Mouse (Mus musculus) ES-Bruce4 (cell line): ENCODE measurements around the gene Mapk3. TPM values are rescaled to one million over a fixed set of nuclear protein-coding genes. Genes with fewer than 3 reads are reported as not detected.

Experiments
- H3K27ac ChIP-seq: 2 replicates; pipeline ENCODE4 v1.5.1; 2012; ENCODE audit warnings: low read length, inconsistent platforms; ENCODE audit not compliant: insufficient read depth
- H3K27me3 ChIP-seq: 2 replicates; pipeline ENCODE4 v1.6.1; 2012; ENCODE audit warnings: mild to moderate bottlenecking, low read length, inconsistent platforms; ENCODE audit not compliant: control insufficient read depth, poor library complexity, insufficient read depth, severe bottlenecking
- H3K36me3 ChIP-seq: 2 replicates; pipeline ENCODE4 v1.6.1; 2012; ENCODE audit warnings: inconsistent platforms, mild to moderate bottlenecking, low read length, moderate library complexity; ENCODE audit not compliant: control insufficient read depth, poor library complexity, insufficient read depth, severe bottlenecking
- H3K4me1 ChIP-seq: one replicate; pipeline ENCODE4 v1.8.1; 2011; ENCODE audit warnings: low read length; ENCODE audit not compliant: control insufficient read depth, insufficient read depth
- H3K4me3 ChIP-seq: 2 replicates; pipeline ENCODE4 v1.5.1; 2011; ENCODE audit warnings: low read depth, mild to moderate bottlenecking, low read length
- H3K9ac ChIP-seq: 2 replicates; pipeline ENCODE4 v1.6.1; 2012; ENCODE audit warnings: low read depth, mild to moderate bottlenecking, inconsistent platforms; ENCODE audit not compliant: poor library complexity, severe bottlenecking
- H3K9me3 ChIP-seq: replicated peaks from 2 replicates; pipeline ENCODE4 v1.6.1; 2012; ENCODE audit warnings: mild to moderate bottlenecking, low read length, inconsistent platforms; ENCODE audit not compliant: control insufficient read depth, poor library complexity, insufficient read depth, severe bottlenecking
- CTCF ChIP-seq: IDR thresholded peaks from one replicate; pipeline ENCODE4 v1.8.1; 2011; ENCODE audit warnings: low read depth, low read length
- EP300 ChIP-seq: IDR thresholded peaks from 2 replicates; pipeline ENCODE4 v1.6.1; 2011; ENCODE audit warnings: low read depth, low read length; ENCODE audit not compliant: insufficient read depth
- POLR2A ChIP-seq: IDR thresholded peaks from one replicate; pipeline ENCODE4 v1.8.1; 2011; ENCODE audit warnings: low read length; ENCODE audit not compliant: insufficient read depth
- polyA plus RNA-seq: library from polyadenylated mRNA; stranded (reverse); fragments of >200 nt; gene quantifications from 2 replicates; pipeline ENCODE4 v1.2.4, GENCODE M21; 2011; ENCODE audit warnings: low read depth; ENCODE audit not compliant: missing spikeins, insufficient read depth, insufficient read length

Mapk3 gene
- polyA plus RNA-seq, 1 experiment: 102 TPM

DNA sequence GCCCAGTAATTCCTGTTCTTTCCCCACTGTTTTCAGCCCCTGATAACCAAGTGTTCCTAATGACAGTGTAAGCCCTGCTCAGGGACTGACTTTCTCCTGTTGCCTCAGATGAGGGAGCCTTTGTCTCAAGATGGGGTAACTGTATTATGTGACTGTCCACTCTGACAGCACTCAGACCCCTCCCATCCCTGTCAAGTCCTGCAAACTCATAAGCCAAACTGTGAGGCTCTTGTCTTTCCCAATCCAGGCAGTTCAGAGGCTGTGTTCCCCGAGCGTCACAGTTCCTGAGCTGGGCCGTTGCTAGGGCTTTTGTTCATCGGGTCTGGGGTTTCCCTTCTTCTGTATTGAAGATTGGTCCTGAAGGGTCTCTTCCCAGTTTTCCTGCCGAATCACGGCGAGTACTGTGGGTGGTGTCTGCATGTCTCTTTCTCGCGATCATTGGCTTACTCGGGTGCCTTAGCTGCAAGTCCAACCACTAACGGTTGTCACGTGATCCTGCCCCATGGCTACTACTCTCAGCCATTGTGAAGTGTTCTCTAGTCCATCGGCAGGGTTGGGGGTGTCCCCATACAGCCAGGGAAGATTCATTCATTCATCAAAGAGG, 19.2 kb upstream of the Mapk3 start:
- Histone ChIP-seq H3K9me3 (no peaks in the 10 kb centered on the region), H3K27ac (no peak overlapping the region), H3K4me1 (no peaks in the 10 kb centered on the region), H3K4me3 (no peak overlapping the region), H3K36me3 (no peaks in the 10 kb centered on the region), H3K27me3 (no peaks in the 10 kb centered on the region), H3K9ac (no peak overlapping the region)
- TF ChIP-seq POLR2A (no peak), EP300 (no peak), CTCF (no peak)

DNA sequence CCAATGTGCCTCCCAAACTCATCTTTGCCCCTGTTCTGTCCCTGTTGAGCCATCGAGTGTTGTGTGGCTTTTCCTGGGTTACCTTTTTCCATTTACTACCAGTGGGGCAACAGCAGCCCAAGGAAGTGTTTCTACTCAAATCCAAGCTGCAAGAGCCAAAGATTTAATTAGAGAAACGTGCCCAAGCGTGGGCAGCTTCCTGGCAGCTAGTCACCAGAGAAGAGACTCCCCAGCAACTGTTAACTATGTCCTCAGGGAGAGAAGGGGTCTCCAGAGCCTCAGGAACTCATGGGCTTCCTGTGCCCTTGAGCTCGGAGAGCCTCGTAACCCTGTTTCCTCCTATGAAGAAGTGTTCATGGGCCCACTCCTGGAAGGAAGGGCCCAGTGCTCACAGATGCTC, 18.4 kb upstream of the Mapk3 start:
- H3K27ac ChIP-seq: no peak overlapping the region
- no peaks in the 10 kb centered on the region for H3K9me3 ChIP-seq
- no peak overlapping the region for H3K4me3 ChIP-seq
- H3K4me1 ChIP-seq: no peaks in the 10 kb centered on the region
- H3K9ac ChIP-seq: no peak overlapping the region
- TF ChIP-seq CTCF (no peak), EP300 (no peak), POLR2A (no peak)
- no peaks in the 10 kb centered on the region for H3K27me3 ChIP-seq
- no peaks in the 10 kb centered on the region for H3K36me3 ChIP-seq

DNA sequence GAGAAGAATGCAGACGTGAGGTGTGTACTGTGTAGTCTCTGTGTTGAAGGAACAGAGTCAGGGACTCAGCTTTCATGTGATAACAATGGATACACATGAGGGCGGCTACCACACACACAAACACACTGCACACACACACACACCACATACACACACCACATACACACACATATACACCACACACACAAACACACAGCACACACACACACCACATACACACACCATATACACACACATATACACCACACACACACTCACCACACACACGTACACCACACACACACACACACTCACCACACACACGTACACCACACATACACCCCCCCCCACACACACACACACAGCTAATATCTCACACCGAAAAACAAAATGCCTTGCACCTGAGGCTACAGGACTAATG, 17.9 kb upstream of the Mapk3 start:
- TF ChIP-seq POLR2A (no peak), CTCF (no peak), EP300 (no peak)

DNA sequence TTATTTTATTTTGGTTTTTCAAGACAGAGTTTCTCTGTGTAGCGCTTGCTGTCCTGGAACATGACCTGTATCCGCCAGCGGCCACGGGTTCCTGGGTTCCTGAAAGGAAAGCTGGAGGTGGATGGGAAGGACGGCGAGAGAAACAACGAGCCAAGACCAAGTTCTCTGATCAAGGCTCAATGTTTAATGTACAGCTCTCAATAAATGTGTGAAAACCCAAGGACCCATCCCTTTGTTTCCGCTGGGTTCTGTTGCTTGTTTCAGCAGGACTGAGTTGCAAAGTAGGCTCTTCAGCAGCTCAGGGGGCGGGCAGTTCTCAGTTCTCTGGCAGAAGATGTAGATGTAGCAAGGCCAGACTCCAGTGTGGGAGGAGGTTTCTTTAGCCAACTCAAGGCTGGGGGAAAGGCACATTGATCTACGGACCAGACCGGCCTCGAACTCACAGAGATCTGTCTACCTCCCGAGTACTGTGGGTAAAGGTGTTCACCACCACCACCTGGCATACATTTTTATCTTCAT, 17.4 kb upstream of the Mapk3 start:
- no peaks in the 10 kb centered on the region for H3K4me1 ChIP-seq

More for the DNA sequence above, 17.9 kb upstream of the Mapk3 start:
- Histone ChIP-seq H3K36me3 (no peaks in the 10 kb centered on the region), H3K4me1 (no peaks in the 10 kb centered on the region), H3K27me3 (no peaks in the 10 kb centered on the region), H3K9me3 (no peaks in the 10 kb centered on the region), H3K4me3 (no peak overlapping the region), H3K9ac (no peak overlapping the region), H3K27ac (no peak overlapping the region)

DNA sequence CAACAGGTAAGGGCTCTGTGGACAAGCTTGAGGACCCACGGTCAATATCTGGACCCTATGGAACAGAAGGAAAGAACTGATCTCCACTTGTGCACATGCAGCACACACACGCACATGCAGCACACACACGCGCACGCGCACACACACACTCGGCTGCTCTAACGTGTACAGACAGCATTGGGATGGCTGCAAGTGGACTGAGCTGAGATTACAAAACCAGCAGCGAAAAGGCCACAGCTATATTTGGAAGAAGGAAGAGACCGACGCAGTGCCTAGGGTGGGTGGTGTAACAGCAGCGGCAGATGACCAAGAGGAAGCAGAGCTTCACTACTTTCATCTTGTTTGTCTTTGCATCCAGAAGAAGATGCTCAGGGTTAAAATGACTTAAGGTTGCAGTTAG, 13.3 kb upstream of the Mapk3 start:
- TF ChIP-seq EP300 (no peak), CTCF (no peak), POLR2A (no peak)

More for the DNA sequence above, 17.4 kb upstream of the Mapk3 start:
- TF ChIP-seq EP300: no peak
- TF ChIP-seq CTCF: no peak
- no peak for TF ChIP-seq POLR2A
- H3K27me3 ChIP-seq: no peaks in the 10 kb centered on the region
- H3K4me3 ChIP-seq: no peak overlapping the region
- no peaks in the 10 kb centered on the region for H3K9me3 ChIP-seq
- H3K9ac ChIP-seq: no peak overlapping the region
- H3K27ac ChIP-seq: no peak overlapping the region
- H3K36me3 ChIP-seq: no peaks in the 10 kb centered on the region

DNA sequence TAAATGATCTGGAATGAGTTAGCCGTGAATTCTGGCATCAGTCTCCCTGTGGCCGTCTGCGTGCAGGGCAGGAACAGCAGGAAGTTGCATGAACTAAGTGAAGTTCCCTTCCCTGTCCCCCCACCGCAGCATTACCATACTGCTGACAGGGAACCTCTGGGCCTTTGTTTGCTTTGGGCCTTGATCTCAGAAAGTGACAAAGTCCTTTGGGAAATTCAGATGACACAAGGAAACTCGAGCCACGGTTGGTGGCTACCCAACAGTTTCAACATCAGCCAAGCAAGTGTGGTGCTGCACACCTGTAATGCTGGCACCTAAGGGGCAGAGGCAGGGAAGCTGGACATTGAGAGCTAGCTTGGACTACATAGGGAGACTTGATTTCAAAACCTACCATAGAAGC, 12.6 kb upstream of the Mapk3 start:
- Histone ChIP-seq H3K27me3 (no peaks in the 10 kb centered on the region), H3K9ac (no peak overlapping the region), H3K4me1 (no peaks in the 10 kb centered on the region), H3K9me3 (no peaks in the 10 kb centered on the region), H3K36me3 (no peaks in the 10 kb centered on the region), H3K4me3 (no peak overlapping the region), H3K27ac (no peak overlapping the region)
- no peak for TF ChIP-seq EP300
- TF ChIP-seq POLR2A: no peak
- no peak for TF ChIP-seq CTCF

More for the DNA sequence above, 13.3 kb upstream of the Mapk3 start:
- Histone ChIP-seq H3K27me3 (no peaks in the 10 kb centered on the region), H3K9ac (no peak overlapping the region), H3K36me3 (no peaks in the 10 kb centered on the region), H3K4me3 (no peak overlapping the region), H3K9me3 (no peaks in the 10 kb centered on the region), H3K4me1 (no peaks in the 10 kb centered on the region), H3K27ac (no peak overlapping the region)
